ENCODE assay signal across 10 mouse cellular contexts in the genomic region with DNA sequence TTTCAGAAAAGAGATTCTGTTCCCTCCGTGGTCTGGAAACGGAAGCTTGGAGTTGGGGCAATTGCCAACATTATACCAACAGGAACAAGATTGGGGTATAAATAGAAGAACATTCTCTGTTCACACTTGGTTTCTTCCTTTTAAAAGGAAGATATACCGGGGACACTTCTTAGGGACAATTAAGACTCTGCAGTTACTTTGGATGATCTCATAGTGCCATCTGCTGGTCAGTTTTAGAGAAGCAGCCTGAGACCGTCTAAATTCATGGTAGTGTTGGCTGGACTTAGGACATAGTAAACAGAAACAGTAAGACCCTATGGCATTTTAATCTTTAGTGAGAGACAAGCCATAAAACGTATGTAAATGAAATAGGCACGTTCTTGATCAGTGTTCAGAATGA. TPM values are rescaled to one million over a fixed set of nuclear protein-coding genes. Genes with fewer than 3 reads are reported as not detected.
DNase-seq lines count a peak whose midpoint lies in the region; ATAC-seq and TF ChIP-seq lines count a peak whose summit lies in the region.
"Had no signal": no experiment of that assay in that cellular context is flagged by ENCODE, and none has a peak within 500 bp of the region (broad histone marks: within the 10 kb centered on the region; RNA-seq: fewer than 3 reads in every experiment).

No protein-coding gene starts in this region.

- H3K27me3 ChIP-seq in limb, embryonic 11.5 days (ENCODE audit: control insufficient read depth, insufficient read depth, low read length) = no peaks in the 10 kb centered on the region
- no peaks in the 10 kb centered on the region for H3K27me3 ChIP-seq in limb, embryonic 10.5 days (ENCODE audit: low read depth, poor library complexity, severe bottlenecking)
- no peaks in the 10 kb centered on the region for H3K27me3 ChIP-seq in hindbrain, embryonic 11.5 days (ENCODE audit: control insufficient read depth, insufficient read depth, low read length)
- H3K27me3 ChIP-seq: embryonic facial prominence, embryonic 13.5 days; liver, embryonic 15.5 days had no signal

- peak; percentile 28; the same call in 1 of the 2 replicates for ATAC-seq in limb, embryonic 11.5 days (ENCODE audit: insufficient number of reproducible peaks, low FRiP score, low TSS enrichment, low read depth)
- ATAC-seq in hindbrain, embryonic 11.5 days (ENCODE audit: low FRiP score) = peak; percentile 46; the same call in 1 of the 2 replicates

- H3K9me3 ChIP-seq in limb, embryonic 11.5 days (ENCODE audit: control insufficient read depth, low read length) = no peaks in the 10 kb centered on the region
- no peaks in the 10 kb centered on the region for H3K9me3 ChIP-seq in limb, embryonic 10.5 days (replicated peaks)
- H3K9me3 ChIP-seq in hindbrain, embryonic 11.5 days (ENCODE audit: control insufficient read depth, low read length) = no peaks in the 10 kb centered on the region
- H3K9me3 ChIP-seq: embryonic facial prominence, embryonic 13.5 days; liver, embryonic 15.5 days had no signal

- no peaks in the 10 kb centered on the region for H3K36me3 ChIP-seq in limb, embryonic 11.5 days (ENCODE audit: control insufficient read depth, insufficient read depth, low read length)
- H3K36me3 ChIP-seq in limb, embryonic 10.5 days = no peaks in the 10 kb centered on the region
- no peaks in the 10 kb centered on the region for H3K36me3 ChIP-seq in hindbrain, embryonic 11.5 days (ENCODE audit: control insufficient read depth, insufficient read depth, low read length)
- H3K36me3 ChIP-seq: embryonic facial prominence, embryonic 13.5 days; liver, embryonic 15.5 days had no signal

- no peak overlapping the region for H3K4me3 ChIP-seq in limb, embryonic 11.5 days (ENCODE audit: low read depth, low read length)
- no peak overlapping the region for H3K4me3 ChIP-seq in limb, embryonic 10.5 days
- H3K4me3 ChIP-seq in hindbrain, embryonic 11.5 days (ENCODE audit: low read depth, low read length) = no peak overlapping the region
- H3K4me3 ChIP-seq in left cerebral cortex, adult 2 months = no peak overlapping the region
- H3K4me3 ChIP-seq: embryonic facial prominence, embryonic 13.5 days; liver, embryonic 15.5 days had no signal

- intact Hi-C loops in left cerebral cortex, adult 2 months (cut with DNase I) = loop anchor here (1.0 to 2.0 kb wide), 3 partner anchors 61 to 214 kb away; no protein-coding TSS in a partner anchor

- no peak overlapping the region for H3K9ac ChIP-seq in limb, embryonic 11.5 days (ENCODE audit: low read length)
- H3K9ac ChIP-seq in hindbrain, embryonic 11.5 days (ENCODE audit: low read depth, low read length) = no peak overlapping the region
- H3K9ac ChIP-seq: embryonic facial prominence, embryonic 13.5 days; liver, embryonic 15.5 days had no signal

- WGBS in limb, embryonic 11.5 days = 31% methylated on average over 6 of the region's 6 CpGs
- WGBS in limb, embryonic 10.5 days = 34% methylated on average over 6 of the region's 6 CpGs
- WGBS in hindbrain, embryonic 11.5 days = 30% methylated on average over 6 of the region's 6 CpGs

- no peaks in the 10 kb centered on the region for H3K4me1 ChIP-seq in limb, embryonic 11.5 days (ENCODE audit: control insufficient read depth, insufficient read depth, low read length)
- no peaks in the 10 kb centered on the region for H3K4me1 ChIP-seq in limb, embryonic 10.5 days
- H3K4me1 ChIP-seq in hindbrain, embryonic 11.5 days (replicated peaks; ENCODE audit: control insufficient read depth, insufficient read depth, low read length) = no peaks in the 10 kb centered on the region
- H3K4me1 ChIP-seq: embryonic facial prominence, embryonic 13.5 days; liver, embryonic 15.5 days had no signal

- H3K27ac ChIP-seq in limb, embryonic 11.5 days (replicated peaks; ENCODE audit: low read depth, low read length) = no peak overlapping the region
- H3K27ac ChIP-seq in limb, embryonic 10.5 days = no peak overlapping the region
- H3K27ac ChIP-seq in hindbrain, embryonic 11.5 days (ENCODE audit: low read depth, low read length) = no peak overlapping the region
- peak overlapping the region; percentile 25 for H3K27ac ChIP-seq in left cerebral cortex, adult 2 months
- H3K27ac ChIP-seq: embryonic facial prominence, embryonic 13.5 days; liver, embryonic 15.5 days had no signal

- peak; percentile 87 for TF ChIP-seq CTCF in left cerebral cortex, adult 2 months (IDR thresholded peaks at IDR 0.05)

- DNase-seq in limb, embryonic 11.5 days (ENCODE audit: low spot score) = peak; percentile 73
- no peak for DNase-seq in limb, embryonic 10.5 days (ENCODE audit: low spot score)
- DNase-seq in Muller cell, postnatal 12 days (ENCODE audit: inconsistent ontology term) = peak; percentile 58
- peak; percentile 63 to 83 for DNase-seq in cerebellum, postnatal 36 days
- peak; percentile 82 for DNase-seq in hindbrain, embryonic 11.5 days (ENCODE audit: low spot score)
- DNase-seq in left cerebral cortex, adult 2 months (ENCODE audit: extremely low spot score in 1 of 2, low spot score in 2 of 2) = peak; percentile 67 to 76
- DNase-seq in naive thymus-derived CD4-positive, alpha-beta T cell, adult 2 months (ENCODE audit: low read depth) = peak; percentile 38
- DNase-seq in ovary, adult 18-20 months (ENCODE audit: low spot score) = no peak

- no peak overlapping the region for H3K4me2 ChIP-seq in limb, embryonic 11.5 days (ENCODE audit: low read depth, severe bottlenecking)
- H3K4me2 ChIP-seq in hindbrain, embryonic 11.5 days (replicated peaks; ENCODE audit: low read depth, low read length) = no peak overlapping the region
- H3K4me2 ChIP-seq: embryonic facial prominence, embryonic 13.5 days; liver, embryonic 15.5 days had no signal

RNA-seq across cellular contexts. Expression of a gene that starts 54.9 kb away (rescaled TPM):
- 4.7 and 5.1 TPM in 2 replicates for polyA plus RNA-seq in limb, embryonic 11.5 days (2014; fragmentation: Nextera tagmentation; extraction: Ambion mirVana)
- polyA plus RNA-seq in limb, embryonic 10.5 days (2016; fragmentation: Nextera tagmentation; extraction: Ambion mirVana) = 4.6 and 5.8 TPM in 2 replicates
- 20.0 and 20.4 TPM in 2 replicates for polyA plus RNA-seq in hindbrain, embryonic 11.5 days (2014; fragmentation: Nextera tagmentation; extraction: Ambion mirVana)
- 10 to 100 TPM; 63.7 to 66.3 TPM for total RNA-seq in left cerebral cortex, adult 2 months (2021)

Comparison
In these comparisons a context has a peak if more than half of its experiments do, and no peak if none do; other contexts are left out.
1. DNase-seq: peak in limb, embryonic 11.5 days (single experiment), Muller cell, postnatal 12 days (single experiment), cerebellum, postnatal 36 days (2 of 2), hindbrain, embryonic 11.5 days (single experiment), left cerebral cortex, adult 2 months (2 of 2) and naive thymus-derived CD4-positive, alpha-beta T cell, adult 2 months (single experiment); none in limb, embryonic 10.5 days (single experiment) and ovary, adult 18-20 months (single experiment).